Mouse (Mus musculus) frontal cortex, postnatal 10 days (tissue): Measurements from ENCODE around the gene Hhatl.

Source experiments
- DNase-seq, 2 experiments: peaks; one replicate each; pipeline ENCODE4 v3.0.0; 2022; ENCODE audit warnings: low spot score in 2 of 2, mixed read lengths in 1 of 2

Hhatl gene

GRCm38 (mm10) chr9:121807546-121807945, 15.2 kb upstream of the Hhatl start:
- no peak for DNase-seq

DNA sequence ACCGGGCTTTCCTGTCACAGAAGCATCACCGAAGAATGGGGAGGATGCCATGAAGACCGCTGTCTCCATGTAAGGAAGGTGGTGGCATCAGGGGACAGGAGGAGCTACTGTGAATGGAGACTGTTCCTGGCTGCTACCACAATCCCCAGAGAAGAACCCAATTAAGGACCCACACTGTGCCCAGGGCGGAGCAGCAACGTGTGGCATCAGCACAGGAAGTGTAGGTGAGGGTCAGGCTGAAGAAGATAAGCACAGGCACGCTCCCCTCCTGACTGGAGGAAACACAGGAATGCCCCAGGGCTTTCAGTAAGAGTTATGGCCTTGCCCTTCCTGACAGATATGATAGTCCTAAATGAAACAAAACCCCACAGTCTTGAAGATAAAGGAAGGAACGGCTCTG, 10.4 kb upstream of the Hhatl start:
- DNase-seq, result no peak

- DNase-seq, result no peak
Observed at GRCm38 (mm10) chr9:121798887-121799520, 6.7 kb upstream of the Hhatl start.

DNA sequence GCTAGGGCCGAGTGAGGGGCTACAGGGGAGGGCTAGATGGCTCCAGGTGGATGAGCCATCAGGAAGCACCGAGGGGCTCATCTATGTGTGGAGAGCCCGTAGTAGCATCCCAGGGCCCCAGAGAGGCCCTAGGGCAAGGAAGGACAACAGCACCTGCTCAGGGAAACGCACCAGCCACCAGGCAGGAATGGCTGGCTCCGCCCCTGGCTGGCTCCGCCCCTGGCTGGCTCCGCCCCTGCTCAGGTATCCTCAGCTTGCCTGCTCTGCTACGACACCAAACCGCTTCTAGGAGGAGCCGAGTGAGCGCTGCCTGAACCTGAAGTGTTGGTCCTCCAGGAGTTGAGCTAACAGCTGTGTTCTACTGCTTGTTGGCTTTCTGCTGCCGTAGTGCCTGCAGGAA, 5.4 kb upstream of the Hhatl start:
- no peak for DNase-seq

GRCm38 (mm10) chr9:121794972-121795539, 2.7 kb upstream of the Hhatl start:
- DNase-seq, result no peak

- DNase-seq, result peak in 1 of 2 experiments; percentile 41
Observed at GRCm38 (mm10) chr9:121791206-121791605, 1.1 kb downstream of the Hhatl start.

DNA sequence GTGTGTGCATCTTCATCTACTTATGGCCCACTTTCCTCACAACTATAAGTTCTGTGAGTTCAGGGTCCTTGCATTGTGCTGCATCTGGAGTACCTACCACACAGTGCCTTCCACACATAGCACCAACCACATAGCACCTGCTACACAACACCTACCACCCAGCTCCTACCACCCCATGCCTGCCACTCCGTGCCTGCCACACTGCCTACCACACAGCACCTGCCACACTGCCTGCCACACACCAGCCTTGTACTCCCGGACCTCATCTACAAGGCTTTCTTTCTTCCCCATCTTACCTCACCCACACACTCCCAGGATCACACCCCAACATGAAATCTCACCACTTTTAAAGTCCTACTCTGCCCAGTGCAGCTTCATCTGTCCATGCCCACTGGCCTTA, 5.9 kb downstream of the Hhatl start:
- no peak for DNase-seq

GRCm38 (mm10) chr9:121785261-121785660, 7.0 kb downstream of the Hhatl start:
- no peak for DNase-seq

- no peak for DNase-seq
Observed at GRCm38 (mm10) chr9:121784801-121785200, 7.5 kb downstream of the Hhatl start.

GRCm38 (mm10) chr9:121778066-121778624, 14.2 kb downstream of the Hhatl start:
- peak; percentile 57 to 80 for DNase-seq

- DNase-seq, result no peak
Observed at GRCm38 (mm10) chr9:121777484-121778065, 14.7 kb downstream of the Hhatl start, which contains the start of gene Klhl40. Gene Klhl40, plus strand, starts transcription at chr9:121777607.

GRCm38 (mm10) chr9:121776511-121776910, 15.8 kb downstream of the Hhatl start:
- DNase-seq, result no peak

GRCm38 (mm10) chr9:121775951-121776350, 16.4 kb downstream of the Hhatl start:
- no peak for DNase-seq

DNA sequence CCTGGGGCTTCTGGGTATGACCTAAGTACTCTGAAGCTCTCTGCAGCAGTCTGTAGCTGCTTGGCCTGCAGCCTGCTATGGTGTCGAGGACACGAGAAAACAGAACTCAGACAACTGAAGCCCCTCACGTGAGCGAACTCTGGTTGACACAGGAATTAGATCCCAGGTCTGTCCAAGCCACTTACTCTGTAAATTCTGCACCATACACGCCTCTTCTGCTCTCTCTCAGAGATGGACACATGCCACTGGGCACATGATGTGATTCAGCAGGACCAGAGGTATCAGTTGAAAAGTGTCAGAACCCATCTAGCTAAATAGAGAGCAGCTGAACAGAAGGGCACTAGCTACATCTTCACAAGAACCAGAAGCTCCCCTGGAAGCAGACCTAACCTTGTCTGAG, 19.9 kb downstream of the Hhatl start:
- DNase-seq, result no peak

DNA sequence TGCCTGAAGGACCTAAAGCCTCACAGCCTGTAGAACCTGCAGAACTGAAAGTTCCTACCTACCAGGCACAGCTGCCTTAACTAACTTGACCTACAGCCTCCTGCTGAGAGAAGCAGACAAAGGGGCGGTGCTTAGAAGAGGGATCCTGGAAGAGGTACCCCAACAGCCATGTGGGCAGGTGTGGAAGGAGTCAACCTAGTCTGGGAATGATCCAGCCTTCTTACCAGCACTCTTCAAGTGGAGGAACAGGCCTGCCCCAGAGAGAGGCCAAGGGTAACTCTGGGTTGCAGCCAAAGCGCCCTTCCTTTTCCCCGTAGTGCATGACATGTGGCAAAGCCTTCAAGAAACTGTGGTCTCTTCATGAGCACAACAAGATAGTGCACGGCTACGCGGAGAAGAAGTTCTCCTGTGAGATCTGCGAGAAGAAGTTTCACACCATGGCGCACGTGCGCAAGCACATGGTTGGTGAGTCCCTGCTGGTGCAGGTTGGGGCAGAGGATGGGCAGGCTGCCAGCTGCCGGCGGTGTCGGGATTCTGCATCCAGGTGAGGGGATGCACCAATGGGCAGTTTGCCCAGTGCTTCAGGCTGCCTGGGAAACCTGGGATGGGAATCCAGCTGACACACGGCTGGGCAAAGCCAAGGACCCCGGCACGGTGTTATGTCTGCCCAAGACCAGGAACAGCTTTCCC, 27.0 kb downstream of the Hhatl start:
- peak in 1 of 2 experiments; percentile 18 for DNase-seq

- peak in 1 of 2 experiments; percentile 29 for DNase-seq
Observed at GRCm38 (mm10) chr9:121763716-121764115, 28.6 kb downstream of the Hhatl start.

DNA sequence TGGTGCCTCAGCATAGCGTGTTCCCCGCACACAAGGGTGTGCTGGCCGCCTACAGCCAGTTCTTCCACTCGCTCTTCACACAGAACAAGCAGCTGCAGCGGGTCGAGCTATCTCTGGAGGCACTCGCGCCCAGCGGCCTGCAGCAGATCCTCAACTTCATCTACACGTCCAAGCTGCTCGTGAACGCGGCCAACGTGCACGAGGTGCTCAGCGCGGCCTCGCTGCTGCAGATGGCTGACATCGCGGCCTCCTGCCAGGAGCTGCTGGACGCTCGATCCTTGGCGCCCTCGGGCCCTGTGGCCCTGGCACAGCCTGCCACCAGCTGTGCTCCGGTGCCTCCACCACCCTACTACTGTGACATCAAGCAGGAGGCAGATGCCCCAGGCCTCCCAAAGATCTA, 29.5 kb downstream of the Hhatl start:
- DNase-seq, result peak in 1 of 2 experiments; percentile 17

DNA sequence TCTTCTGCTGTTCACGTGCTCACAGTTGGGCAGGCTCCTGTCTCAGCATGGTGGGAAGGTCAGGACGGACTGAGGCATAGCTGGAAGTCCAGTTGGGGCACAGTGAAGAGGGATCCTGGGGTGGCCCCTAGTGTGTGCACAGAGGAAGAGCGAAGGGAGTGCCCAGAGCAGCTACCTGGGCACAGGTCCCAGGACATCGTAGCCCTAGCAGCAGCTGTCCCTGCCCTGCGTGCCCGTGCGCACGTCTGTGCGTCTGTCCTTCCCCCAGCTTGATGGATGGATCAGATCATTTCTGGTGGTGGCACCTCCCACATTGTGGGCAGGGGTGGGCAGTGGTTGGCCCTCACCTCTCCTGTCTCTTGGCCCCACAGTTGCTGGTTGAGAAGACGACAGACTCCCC, 30.1 kb downstream of the Hhatl start:
- peak in 1 of 2 experiments; percentile 19 for DNase-seq

DNA sequence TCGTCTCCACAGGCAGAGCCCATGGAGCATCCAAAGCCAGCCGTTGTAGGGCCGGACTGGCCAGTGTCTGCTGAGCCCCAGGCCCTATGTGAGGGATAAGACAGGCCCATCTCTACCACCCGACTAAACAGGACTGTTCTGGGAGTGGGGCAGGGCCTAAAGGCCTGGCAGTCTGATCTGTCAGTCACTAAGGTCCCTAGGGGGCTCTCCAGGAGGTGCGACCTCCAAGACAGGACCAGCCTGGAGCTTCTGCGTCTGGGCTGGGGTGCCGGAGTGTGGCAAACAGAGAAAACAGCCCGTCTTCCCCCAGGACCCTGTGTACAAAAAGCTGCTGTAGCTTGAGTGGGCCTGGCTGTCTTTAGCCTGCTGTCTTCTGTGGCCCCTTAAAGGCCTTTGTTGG, 30.5 kb downstream of the Hhatl start:
- no peak for DNase-seq

- peak in 1 of 2 experiments; percentile 5 for DNase-seq
Observed at GRCm38 (mm10) chr9:121761091-121761665, 31.1 kb downstream of the Hhatl start.

DNA sequence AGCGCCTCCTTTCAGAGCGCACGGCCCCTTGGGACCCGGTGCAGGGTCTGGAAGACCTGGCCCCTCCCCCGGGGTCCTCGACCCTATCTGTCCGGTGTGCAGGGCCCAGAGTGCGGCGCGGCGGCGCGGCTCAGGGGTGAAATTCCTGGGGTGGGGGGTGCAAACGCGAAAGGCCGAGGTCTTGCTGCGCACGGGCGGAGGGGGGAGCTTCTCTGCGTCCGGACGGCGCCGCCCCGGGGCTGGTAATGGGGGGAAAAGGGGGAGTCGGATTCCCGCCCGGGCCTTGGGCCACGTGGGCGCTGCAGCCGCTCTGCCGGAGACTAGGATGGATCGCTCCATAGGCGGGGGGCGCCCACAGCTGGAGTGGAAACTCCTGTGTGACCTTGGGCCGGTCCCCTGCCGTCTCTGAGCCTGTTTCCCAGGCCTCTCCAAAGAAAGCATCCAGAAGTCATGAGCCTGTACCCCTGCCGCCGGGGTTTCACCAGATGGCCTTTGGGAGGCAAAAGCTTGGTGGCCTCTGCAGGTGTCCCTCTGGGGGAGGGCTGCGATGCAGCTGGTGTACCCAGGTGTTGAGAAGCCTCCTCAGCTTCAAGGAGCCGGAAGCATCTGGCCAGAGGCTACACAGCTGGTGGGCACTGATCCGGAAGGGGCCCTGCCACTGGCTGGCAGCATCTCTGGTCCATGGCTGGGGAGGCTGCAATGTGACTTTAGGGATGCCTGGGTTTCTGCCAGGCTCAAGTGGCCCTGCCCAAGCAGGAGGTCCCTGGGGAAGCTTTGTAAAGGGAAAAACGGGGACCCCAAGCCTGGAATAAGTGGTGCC, 31.8 kb downstream of the Hhatl start:
- peak in 1 of 2 experiments; percentile 65 for DNase-seq
